Mouse (Mus musculus) bone marrow, adult 2 months (tissue): ENCODE results near the gene Fam3a. TPM values are rescaled to one million over a fixed set of nuclear protein-coding genes. Genes with fewer than 3 reads are reported as not detected.
"Not testable (repeated sequence)": the region's sequence is repeated elsewhere in the genome, so short reads cannot be mapped to it uniquely, and the experiment has no call there.

Experiments
- H3K27ac ChIP-seq: fragments of 200-500 bp; 2 replicates; pipeline ENCODE4 v1.5.1; 2012; ENCODE audit warnings: low read depth, mild to moderate bottlenecking, control low read depth, inconsistent platforms, low read length; ENCODE audit not compliant: control insufficient read depth, poor library complexity, insufficient read depth
- H3K4me1 ChIP-seq: fragments of 200-500 bp; 2 replicates; pipeline ENCODE4 v1.6.1; 2011; ENCODE audit warnings: low read length; ENCODE audit not compliant: control insufficient read depth, insufficient read depth
- H3K4me3 ChIP-seq: fragments of 200-500 bp; replicated peaks from 2 replicates; pipeline ENCODE3; 2011; ENCODE audit warnings: mild to moderate bottlenecking, low read depth, low read length, control low read depth; ENCODE audit not compliant: control insufficient read depth
- CTCF ChIP-seq: fragments of 200-500 bp; IDR thresholded peaks from 2 replicates; pipeline ENCODE4 v1.5.1; 2011; ENCODE audit warnings: low read length, control low read depth; ENCODE audit not compliant: control insufficient read depth, insufficient read depth
- POLR2A ChIP-seq: fragments of 200-500 bp; IDR thresholded peaks from 2 replicates; pipeline ENCODE4 v1.6.1; 2011; ENCODE audit warnings: low read depth, mild to moderate bottlenecking, control low read depth, low read length, borderline replicate concordance; ENCODE audit not compliant: control insufficient read depth
- WGBS: fragments of 180-500 bp; shearing (Covaris S2); methylation state at CpG from one replicate; pipeline ENCODE4 v1.1.7; 2018; 5-methylcytosine and 5-hydroxymethylcytosine counted together
- polyA plus RNA-seq: library from polyadenylated mRNA; stranded (reverse); fragments of >200 nt; gene quantifications from 2 replicates; pipeline ENCODE4 v1.2.4, GENCODE M21; 2011; ENCODE audit warnings: low replicate concordance; ENCODE audit not compliant: missing spikeins, insufficient read depth, insufficient read length

Fam3a gene
- polyA plus RNA-seq, 1 experiment = 9.1 TPM

DNA sequence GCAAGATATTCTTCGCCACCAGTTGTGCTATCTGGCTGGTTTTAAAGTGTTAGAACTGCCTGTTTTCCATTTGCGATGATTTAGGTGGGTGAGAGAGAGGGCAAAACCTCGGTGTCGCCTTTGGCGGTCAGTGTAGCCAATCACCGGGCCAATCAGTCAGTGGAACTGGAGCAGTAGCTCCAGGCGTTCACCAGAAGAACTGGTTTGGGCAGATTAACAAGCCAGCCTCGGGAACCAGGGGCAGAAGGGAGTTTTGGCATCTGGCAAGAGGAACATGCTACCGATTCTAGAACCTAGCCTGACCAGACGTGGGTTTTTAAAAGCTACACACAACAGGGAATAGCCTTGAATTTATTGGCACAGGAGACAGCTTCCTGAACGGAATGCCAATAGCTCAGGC is 33.9 kb downstream of the Fam3a start:
- Histone ChIP-seq H3K4me1 (no peaks in the 10 kb centered on the region), H3K27ac (no peak overlapping the region), H3K4me3 (no peak overlapping the region)
- TF ChIP-seq CTCF = no peak
- WGBS = 61% methylated on average over 11 of the region's 11 CpGs

DNA sequence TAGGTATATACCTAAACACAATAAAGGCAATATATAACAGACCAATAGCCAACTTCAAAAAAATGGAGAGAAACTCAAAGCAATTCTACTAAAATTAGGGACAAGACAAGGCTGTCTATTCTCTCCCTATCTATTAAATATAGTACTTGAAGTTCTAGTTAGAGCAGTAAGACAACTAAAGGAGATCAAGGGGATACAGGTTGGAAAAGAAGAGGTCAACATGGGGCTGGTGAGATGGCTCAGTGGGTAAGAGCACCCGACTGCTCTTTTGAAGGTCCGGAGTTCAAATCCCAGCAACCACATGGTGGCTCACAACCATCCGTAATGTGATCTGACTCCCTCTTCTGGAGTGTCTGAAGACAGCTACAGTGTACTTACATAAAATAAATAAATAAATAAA is 36.0 kb downstream of the Fam3a start:
- H3K27ac ChIP-seq, H3K4me1 ChIP-seq, H3K4me3 ChIP-seq: not testable (repeated sequence)
- 83% methylated on average over 3 of the region's 3 CpGs for WGBS

DNA sequence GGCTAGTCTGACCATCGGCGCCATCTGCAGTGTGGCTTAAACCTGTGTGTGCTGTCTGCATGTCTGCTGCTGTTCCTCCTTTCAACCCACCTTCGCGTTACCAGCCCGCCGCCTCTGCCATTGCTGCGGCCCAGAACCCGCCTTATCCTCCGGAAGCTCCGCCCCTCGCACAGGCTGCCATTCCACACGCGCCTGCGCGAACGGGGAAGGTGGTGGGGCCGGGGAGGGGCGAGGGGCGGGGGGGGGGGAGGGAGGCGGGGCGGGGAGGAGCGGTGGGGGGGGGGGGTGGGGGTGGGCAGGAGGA is 39.7 kb downstream of the Fam3a start, which contains the start of gene Lage3:
Lage3 (minus strand) TSS at position 152 of the 304 bp plus-strand sequence.
- 7% methylated on average over 9 of the region's 22 CpGs for WGBS
- Histone ChIP-seq H3K27ac (no peak within 1 kb of the TSS), H3K4me1 (peaks cover 2% of the 10 kb centered on the region), H3K4me3 (peak within 1 kb of the TSS; percentile 61)
- no peak for TF ChIP-seq CTCF
- peak; percentile 74 for TF ChIP-seq POLR2A

DNA sequence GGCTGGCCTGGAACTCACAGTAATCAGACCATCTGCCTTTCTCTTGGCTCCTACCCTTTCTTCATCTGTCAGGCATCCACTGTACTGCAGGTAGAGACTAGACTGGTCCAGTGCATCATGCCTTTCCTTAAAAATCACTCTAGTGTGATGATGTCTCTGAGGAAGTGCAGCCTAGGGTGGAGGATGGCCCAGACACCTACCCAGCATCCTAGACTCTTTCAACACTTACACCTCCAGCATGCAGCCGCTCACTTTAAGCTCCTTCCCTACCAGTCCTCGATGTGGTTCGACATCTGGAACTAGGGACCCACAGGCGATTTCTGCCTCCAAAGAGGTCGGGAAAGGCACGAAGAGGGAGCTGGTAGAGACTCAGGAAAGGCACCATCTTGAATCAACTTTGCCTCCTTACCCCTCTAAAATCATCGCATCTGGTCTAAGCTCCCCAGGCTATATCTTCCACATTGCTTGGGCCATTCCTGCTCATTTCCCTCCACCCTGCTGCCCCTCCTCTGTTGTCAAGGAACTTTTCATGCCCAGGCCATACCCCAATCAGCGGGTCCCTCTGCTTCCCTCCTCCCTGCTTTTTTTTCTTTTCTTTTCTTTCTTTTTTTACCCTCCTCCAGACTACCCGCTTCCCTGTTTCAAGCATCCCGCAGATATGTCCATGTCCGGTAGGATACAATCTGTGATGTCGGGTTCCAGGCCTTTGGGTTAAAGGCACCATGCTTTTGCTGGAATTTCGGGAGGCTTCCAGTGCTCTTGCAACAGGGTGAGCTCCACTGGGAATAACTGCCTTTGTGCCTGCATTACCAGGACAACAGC is 40.2 kb downstream of the Fam3a start:
- Histone ChIP-seq H3K4me3 (peak overlapping the region; percentile 61), H3K4me1 (peaks cover 2% of the 10 kb centered on the region), H3K27ac (no peak overlapping the region)
- no peak for TF ChIP-seq CTCF
- no peak for TF ChIP-seq POLR2A
- 14% methylated on average over 13 of the region's 13 CpGs for WGBS

Other genes with a start within 250 kb of the Fam3a start
- gene Tex28, start 225.4 kb downstream of the Fam3a start, polyA plus RNA-seq = not detected in 2 replicates
- gene Tktl1, start 216.0 kb downstream of the Fam3a start, polyA plus RNA-seq = not detected in 2 replicates
- 140 and 356 TPM in 2 replicates for gene Flna, start 143.5 kb downstream of the Fam3a start, polyA plus RNA-seq
- 34.6 and 51.7 TPM in 2 replicates for gene Emd, start 138.6 kb downstream of the Fam3a start, polyA plus RNA-seq
- 68.3 and 79.6 TPM in 2 replicates for gene Rpl10, start 122.5 kb downstream of the Fam3a start, polyA plus RNA-seq
- 32.4 and 58.0 TPM in 2 replicates for gene Taz, start 111.4 kb downstream of the Fam3a start, polyA plus RNA-seq
- 16.4 and 21.5 TPM in 2 replicates for gene Dnase1l1, start 110.9 kb downstream of the Fam3a start, polyA plus RNA-seq
- gene Atp6ap1, start 96.2 kb downstream of the Fam3a start, polyA plus RNA-seq = 154 and 166 TPM in 2 replicates
- 87.5 and 157 TPM in 2 replicates for gene Gdi1, start 88.3 kb downstream of the Fam3a start, polyA plus RNA-seq
- gene Fam50a, start 80.2 kb downstream of the Fam3a start, polyA plus RNA-seq = 38.8 and 61.0 TPM in 2 replicates
- gene Plxna3, start 64.2 kb downstream of the Fam3a start, polyA plus RNA-seq = 3.6 TPM in 2 replicates
- 39.5 and 58.6 TPM in 2 replicates for gene Lage3, start 39.7 kb downstream of the Fam3a start, polyA plus RNA-seq
- gene Ubl4a, start 20.1 kb downstream of the Fam3a start, polyA plus RNA-seq = 27.2 and 35.6 TPM in 2 replicates
- 2.7 TPM in 2 replicates for gene Slc10a3, start 19.9 kb downstream of the Fam3a start, polyA plus RNA-seq
- gene Ikbkg, start within 50 bp of the Fam3a start, polyA plus RNA-seq = 11.6 and 11.7 TPM in 2 replicates
- 20.9 and 33.4 TPM in 2 replicates for gene G6pdx, start 35.9 kb upstream of the Fam3a start, polyA plus RNA-seq
- gene Gm6880, start 88.1 kb upstream of the Fam3a start, polyA plus RNA-seq = not detected in 2 replicates
- not detected in 2 replicates for gene Olfr1326-ps1, start 181.6 kb upstream of the Fam3a start, polyA plus RNA-seq
- gene Olfr1325, start 199.4 kb upstream of the Fam3a start, polyA plus RNA-seq = not detected in 2 replicates